Mouse (Mus musculus) embryonic fibroblast, embryonic 13.5 days (primary cell): ENCODE measurements around the gene Kif28.

Source experiments
- CTCF ChIP-seq: IDR thresholded peaks from 2 replicates; pipeline ENCODE4 v1.5.1; 2011; ENCODE audit warnings: mild to moderate bottlenecking, control low read depth, low read length, moderate library complexity, borderline replicate concordance; ENCODE audit not compliant: insufficient read depth
- POLR2A ChIP-seq: IDR thresholded peaks from 2 replicates; pipeline ENCODE4 v1.6.1; 2011; ENCODE audit warnings: low read depth, mild to moderate bottlenecking, control low read depth, low read length, moderate library complexity

DNA sequence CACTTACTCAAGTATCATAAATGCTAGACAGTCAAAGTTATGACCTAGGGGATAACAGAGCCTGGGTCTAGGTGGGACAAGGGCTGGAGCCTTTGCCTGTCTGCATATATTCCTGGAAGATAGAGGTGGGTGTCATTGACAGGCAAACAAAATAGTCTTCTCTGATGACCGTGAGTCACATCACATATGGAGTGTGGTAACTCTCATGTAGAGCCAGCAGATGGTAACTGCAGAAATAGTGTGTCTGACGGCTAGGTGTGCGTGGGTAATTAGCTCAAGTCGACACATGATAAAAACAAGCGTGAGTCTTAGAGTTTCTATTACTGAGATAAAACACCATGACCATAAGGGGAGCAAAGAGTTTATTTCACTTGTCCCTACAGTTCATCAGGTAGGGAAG lies 82.0 kb downstream of the Kif28 start:
- no peak for TF ChIP-seq CTCF
- TF ChIP-seq POLR2A, result no peak
